8 mouse cellular contexts compared by ENCODE assay signal in genomic region chr19:5725029-5725707, GRCm38 (mm10). TPM values are rescaled to one million over a fixed set of nuclear protein-coding genes. Genes with fewer than 3 reads are reported as not detected.
DNase-seq lines count a peak whose midpoint lies in the region; ATAC-seq lines count a peak whose summit lies in the region.

No protein-coding gene starts in this region.

- peak overlapping the region; percentile 97 for H3K4me3 ChIP-seq in lung, embryonic 15.5 days
- H3K4me3 ChIP-seq in stomach, embryonic 16.5 days (replicated peaks; ENCODE audit: low read length): peak overlapping the region; percentile 57

- H3K27ac ChIP-seq in lung, embryonic 15.5 days: peak overlapping the region; percentile 56
- peak overlapping the region; percentile 92 for H3K27ac ChIP-seq in stomach, embryonic 16.5 days (ENCODE audit: low read length)

- H3K36me3 ChIP-seq in lung, embryonic 15.5 days: peaks cover 39% of the 10 kb centered on the region
- peaks cover 8% of the 10 kb centered on the region; the same call in 1 of the 2 replicates for H3K36me3 ChIP-seq in stomach, embryonic 16.5 days (ENCODE audit: control insufficient read depth, insufficient read depth, low read length)

- no peaks in the 10 kb centered on the region for H3K9me3 ChIP-seq in lung, embryonic 15.5 days
- no peaks in the 10 kb centered on the region for H3K9me3 ChIP-seq in stomach, embryonic 16.5 days (replicated peaks; ENCODE audit: control insufficient read depth, low read length)

- ATAC-seq in lung, embryonic 15.5 days (ENCODE audit: borderline replicate concordance, extremely low read depth, low FRiP score, low TSS enrichment): no peak
- ATAC-seq in stomach, embryonic 16.5 days (ENCODE audit: insufficient read depth, low FRiP score): peak; percentile 19; the same call in 1 of the 2 replicates
- ATAC-seq in megakaryocyte-erythroid progenitor cell, adult 5-6 weeks (replicated peaks; ENCODE audit: low FRiP score, low TSS enrichment, poor library complexity, severe bottlenecking): no peak

- peaks cover 56% of the 10 kb centered on the region for H3K4me1 ChIP-seq in lung, embryonic 15.5 days
- peaks cover 53% of the 10 kb centered on the region for H3K4me1 ChIP-seq in stomach, embryonic 16.5 days (ENCODE audit: control insufficient read depth, insufficient read depth, low read length)

- intact Hi-C loops in gastrocnemius, postnatal 14 days (cut with DNase I; ENCODE audit: low total_unique reads): no loop called here
- intact Hi-C loops in left cerebral cortex, postnatal 14 days (cut with DNase I): loop anchor here (5.0 kb wide), 1 partner anchor 47 kb away; the partner anchor contains the start of gene Scyl1

- peak; percentile 50 for DNase-seq in spleen, adult 12 weeks (ENCODE audit: low spot score)
- no peak for DNase-seq in spleen, postnatal 14 days (ENCODE audit: low spot score in 2 of 2)
- peak; percentile 84 for DNase-seq in gastrocnemius, postnatal 14 days
- peak; percentile 44 for DNase-seq in induced T-regulatory cell, adult 2 months (ENCODE audit: low read depth)
- no peak for DNase-seq in left cerebral cortex, postnatal 14 days (ENCODE audit: low spot score in 2 of 2)

- no peaks in the 10 kb centered on the region for H3K27me3 ChIP-seq in lung, embryonic 15.5 days
- no peaks in the 10 kb centered on the region for H3K27me3 ChIP-seq in stomach, embryonic 16.5 days (ENCODE audit: control insufficient read depth, insufficient read depth, low read length)

- H3K4me2 ChIP-seq in lung, embryonic 15.5 days: peak overlapping the region; percentile 93
- peak overlapping the region; percentile 89 for H3K4me2 ChIP-seq in stomach, embryonic 16.5 days (ENCODE audit: low read depth, low read length)

- H3K9ac ChIP-seq in lung, embryonic 15.5 days: peak overlapping the region; percentile 39
- peak overlapping the region; percentile 84 for H3K9ac ChIP-seq in stomach, embryonic 16.5 days (ENCODE audit: low read length)

- 54% methylated on average over 12 of the region's 12 CpGs for WGBS in lung, embryonic 15.5 days
- 51% methylated on average over 12 of the region's 12 CpGs for WGBS in stomach, embryonic 16.5 days

RNA-seq across cellular contexts. Expression of gene Ehbp1l1, which starts 0.9 kb away (rescaled TPM):
- total RNA-seq in gastrocnemius, postnatal 14 days (2021): 100 to 1,000 TPM; 246 to 269 TPM
- polyA plus RNA-seq in lung, embryonic 15.5 days (2015; fragmentation: Nextera tagmentation; extraction: Ambion mirVana): 23.6 and 24.5 TPM in 2 replicates
- polyA plus RNA-seq in stomach, embryonic 16.5 days (2015; fragmentation: Nextera tagmentation; extraction: Ambion mirVana): 51.2 and 63.2 TPM in 2 replicates
- 43.9 and 46.1 TPM in 2 replicates for total RNA-seq in megakaryocyte-erythroid progenitor cell, adult 5-6 weeks (2014; fragmentation: Nextera tagmentation)
- 42.4 and 43.6 TPM in 2 replicates for total RNA-seq in megakaryocyte-erythroid progenitor cell, adult 5-6 weeks (2017)
- 10 to 100 TPM; 36.6 to 37.7 TPM for total RNA-seq in left cerebral cortex, postnatal 14 days (2021)

RNA-seq across cellular contexts. Expression of gene Fam89b, which starts 4.3 kb away (rescaled TPM):
- total RNA-seq in gastrocnemius, postnatal 14 days (2021): 10 to 100 TPM; 29.6 to 32.9 TPM
- polyA plus RNA-seq in lung, embryonic 15.5 days (2015; fragmentation: Nextera tagmentation; extraction: Ambion mirVana): 105 and 108 TPM in 2 replicates
- 64.6 and 66.5 TPM in 2 replicates for polyA plus RNA-seq in stomach, embryonic 16.5 days (2015; fragmentation: Nextera tagmentation; extraction: Ambion mirVana)
- 34.3 and 35.1 TPM in 2 replicates for total RNA-seq in megakaryocyte-erythroid progenitor cell, adult 5-6 weeks (2014; fragmentation: Nextera tagmentation)
- 12.5 and 13.3 TPM in 2 replicates for total RNA-seq in megakaryocyte-erythroid progenitor cell, adult 5-6 weeks (2017)
- 10 to 100 TPM; 38.7 to 39.2 TPM for total RNA-seq in left cerebral cortex, postnatal 14 days (2021)

RNA-seq across cellular contexts. Expression of gene Ltbp3, which starts 15.5 kb away (rescaled TPM):
- total RNA-seq in gastrocnemius, postnatal 14 days (2021): 10 to 100 TPM; 57.0 to 66.4 TPM
- polyA plus RNA-seq in lung, embryonic 15.5 days (2015; fragmentation: Nextera tagmentation; extraction: Ambion mirVana): 47.2 and 54.9 TPM in 2 replicates
- 22.8 and 24.6 TPM in 2 replicates for polyA plus RNA-seq in stomach, embryonic 16.5 days (2015; fragmentation: Nextera tagmentation; extraction: Ambion mirVana)
- total RNA-seq in megakaryocyte-erythroid progenitor cell, adult 5-6 weeks (2014; fragmentation: Nextera tagmentation): 3.5 and 4.4 TPM in 2 replicates
- total RNA-seq in megakaryocyte-erythroid progenitor cell, adult 5-6 weeks (2017): 3.4 TPM in 2 replicates
- 10 to 100 TPM; 26.6 to 29.0 TPM for total RNA-seq in left cerebral cortex, postnatal 14 days (2021)

RNA-seq across cellular contexts. Expression of gene Kcnk7, which starts 21.0 kb away (rescaled TPM):
- not detected for total RNA-seq in gastrocnemius, postnatal 14 days (2021)
- polyA plus RNA-seq in lung, embryonic 15.5 days (2015; fragmentation: Nextera tagmentation; extraction: Ambion mirVana): 0.69 TPM in 1 of 2 replicates, not detected in the other
- polyA plus RNA-seq in stomach, embryonic 16.5 days (2015; fragmentation: Nextera tagmentation; extraction: Ambion mirVana): 2.0 and 2.2 TPM in 2 replicates
- not detected in 2 replicates for total RNA-seq in megakaryocyte-erythroid progenitor cell, adult 5-6 weeks (2014; fragmentation: Nextera tagmentation)
- 0.19 TPM in 1 of 2 replicates, not detected in the other for total RNA-seq in megakaryocyte-erythroid progenitor cell, adult 5-6 weeks (2017)
- not detected for total RNA-seq in left cerebral cortex, postnatal 14 days (2021)

RNA-seq across cellular contexts. Expression of gene Pcnx3, which starts 36.5 kb away (rescaled TPM):
- 10 to 100 TPM; 15.3 to 17.6 TPM for total RNA-seq in gastrocnemius, postnatal 14 days (2021)
- 18.2 and 20.9 TPM in 2 replicates for polyA plus RNA-seq in lung, embryonic 15.5 days (2015; fragmentation: Nextera tagmentation; extraction: Ambion mirVana)
- 17.2 and 17.4 TPM in 2 replicates for polyA plus RNA-seq in stomach, embryonic 16.5 days (2015; fragmentation: Nextera tagmentation; extraction: Ambion mirVana)
- 55.8 and 72.0 TPM in 2 replicates for total RNA-seq in megakaryocyte-erythroid progenitor cell, adult 5-6 weeks (2014; fragmentation: Nextera tagmentation)
- total RNA-seq in megakaryocyte-erythroid progenitor cell, adult 5-6 weeks (2017): 8.2 and 14.4 TPM in 2 replicates
- total RNA-seq in left cerebral cortex, postnatal 14 days (2021): 10 to 100 TPM; 63.6 to 65.1 TPM

Comparison
In these comparisons a context has a peak if more than half of its experiments do, and no peak if none do; other contexts are left out.
1. DNase-seq: peak in spleen, adult 12 weeks (single experiment), gastrocnemius, postnatal 14 days (single experiment) and induced T-regulatory cell, adult 2 months (single experiment); none in spleen, postnatal 14 days (0 of 2) and left cerebral cortex, postnatal 14 days (0 of 2).
2. RNA of gene Ehbp1l1, which starts 0.9 kb away (total RNA-seq): 246 to 269 TPM in gastrocnemius, postnatal 14 days; 42.4 to 46.1 TPM in megakaryocyte-erythroid progenitor cell, adult 5-6 weeks and 36.6 to 37.7 TPM in left cerebral cortex, postnatal 14 days; every median in the first group is over 4 times any median in the second.
3. RNA of gene Ltbp3, which starts 15.5 kb away (total RNA-seq): 57.0 to 66.4 TPM in gastrocnemius, postnatal 14 days and 26.6 to 29.0 TPM in left cerebral cortex, postnatal 14 days; 3.4 to 4.4 TPM in megakaryocyte-erythroid progenitor cell, adult 5-6 weeks; every median in the first group is over 4 times any median in the second.